Mouse (Mus musculus) heart, postnatal 0 days (tissue): ENCODE results near the gene Zkscan6.

Experiments
- CTCF ChIP-seq: IDR thresholded peaks from 2 replicates; pipeline ENCODE4 v1.5.1; 2016; ENCODE audit warnings: antibody characterized with exemption, control low read depth, low read depth
- EP300 ChIP-seq: IDR thresholded peaks from 2 replicates; pipeline ENCODE4 v1.6.1; 2016; ENCODE audit warnings: antibody characterized with exemption, low read depth

DNA sequence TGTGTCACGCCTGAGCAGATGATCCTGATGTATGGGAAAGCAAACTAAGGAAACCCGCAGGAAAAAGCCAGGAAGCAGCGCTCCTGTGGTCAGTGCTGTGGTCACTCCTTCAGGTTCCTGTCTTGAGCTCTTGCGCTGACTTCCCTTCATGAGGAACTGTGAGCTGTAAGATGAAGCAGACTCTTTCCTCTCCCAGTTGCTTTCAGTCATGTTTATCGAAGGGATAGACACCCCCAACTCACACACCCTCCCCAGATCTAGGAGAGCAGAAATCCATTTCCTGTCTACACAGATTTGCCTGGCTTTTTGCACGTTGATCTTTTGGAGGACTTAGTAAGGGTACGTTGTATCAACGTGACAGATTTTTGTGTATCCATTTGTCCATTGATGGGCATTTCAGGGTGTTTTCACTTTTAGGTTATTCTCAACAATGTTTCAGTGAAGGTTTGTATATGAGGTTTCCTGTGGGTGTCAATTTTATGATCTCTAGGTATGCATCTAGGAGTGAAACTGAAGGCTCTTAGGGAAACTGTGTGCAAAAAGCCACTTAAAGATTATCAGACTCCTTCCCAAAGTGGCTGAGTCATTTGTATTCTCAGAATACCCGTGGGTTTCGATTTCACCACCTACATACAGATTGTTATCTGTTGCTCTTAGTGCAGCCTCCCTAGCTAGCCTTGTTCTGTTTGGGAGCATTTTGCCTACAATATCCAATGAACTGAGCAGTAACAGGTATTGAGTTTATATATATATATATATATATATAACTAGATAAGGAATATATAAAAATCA is 12.4 kb upstream of the Zkscan6 start:
- TF ChIP-seq EP300, result no peak
- no peak for TF ChIP-seq CTCF
